Mouse (Mus musculus): ENCODE measurements around the gene Nob1. TPM values are rescaled to one million over a fixed set of nuclear protein-coding genes. Genes with fewer than 3 reads are reported as not detected.

Nob1 gene
- polyA plus RNA-seq, 1 experiment from 2014 or later: 80.3 TPM

DNA sequence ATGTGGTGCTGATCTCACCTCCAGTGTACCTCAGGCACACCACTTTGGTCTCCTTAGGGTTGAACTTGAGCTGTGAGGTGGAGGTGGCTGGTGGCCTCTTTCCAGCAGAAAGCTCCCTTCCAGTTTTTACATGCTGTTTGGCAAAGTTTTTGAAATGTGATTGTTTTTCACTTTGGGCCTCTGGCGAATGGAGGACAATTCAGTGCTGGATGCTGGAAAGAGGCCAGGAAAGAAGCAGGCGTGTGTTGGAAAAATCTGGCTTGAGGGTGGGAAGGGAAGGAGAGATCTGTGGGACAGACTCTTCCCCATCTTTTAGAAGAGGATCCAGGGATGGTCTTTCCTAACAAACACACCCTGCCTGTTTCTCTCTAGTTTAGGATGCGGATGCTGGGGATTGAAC, 19.8 kb upstream of the Nob1 start:
- H3K4me3 ChIP-seq (ENCODE audit: low read depth, low read length): no peak overlapping the region
- ATAC-seq (ENCODE audit: low FRiP score) (no peak), DNase-seq (ENCODE audit: low spot score) (no peak)
- WGBS: 95% methylated on average over 3 of the region's 3 CpGs
- H3K27ac ChIP-seq (ENCODE audit: low read depth, low read length): no peak overlapping the region
- no peak overlapping the region for H3K4me2 ChIP-seq (replicated peaks; ENCODE audit: low read depth, low read length)
- H3K9ac ChIP-seq (ENCODE audit: low read depth, low read length): no peak overlapping the region
- H3K27me3 ChIP-seq (ENCODE audit: control insufficient read depth, insufficient read depth, low read length): no peaks in the 10 kb centered on the region
- H3K9me3 ChIP-seq (ENCODE audit: control insufficient read depth, low read length): no peaks in the 10 kb centered on the region
- no peaks in the 10 kb centered on the region for H3K36me3 ChIP-seq (ENCODE audit: control insufficient read depth, insufficient read depth, low read length)
- H3K4me1 ChIP-seq (replicated peaks; ENCODE audit: control insufficient read depth, insufficient read depth, low read length): no peaks in the 10 kb centered on the region

- Histone ChIP-seq H3K4me2 (replicated peaks; ENCODE audit: low read depth, low read length) (no peak overlapping the region), H3K4me1 (replicated peaks; ENCODE audit: control insufficient read depth, insufficient read depth, low read length) (peaks cover 2% of the 10 kb centered on the region; the same call in 1 of the 2 replicates), H3K4me3 (ENCODE audit: low read depth, low read length) (no peak overlapping the region), H3K9me3 (ENCODE audit: control insufficient read depth, low read length) (no peaks in the 10 kb centered on the region), H3K27me3 (ENCODE audit: control insufficient read depth, insufficient read depth, low read length) (no peaks in the 10 kb centered on the region), H3K27ac (ENCODE audit: low read depth, low read length) (no peak overlapping the region), H3K36me3 (ENCODE audit: control insufficient read depth, insufficient read depth, low read length) (no peaks in the 10 kb centered on the region), H3K9ac (ENCODE audit: low read depth, low read length) (no peak overlapping the region)
- DNase-seq (ENCODE audit: low spot score) (no peak), ATAC-seq (ENCODE audit: low FRiP score) (no peak)
- 91% methylated on average over 3 of the region's 3 CpGs for WGBS
Observed at GRCm38 (mm10) chr8:107439880-107440625, 15.2 kb upstream of the Nob1 start.

- H3K9me3 ChIP-seq (ENCODE audit: control insufficient read depth, low read length): no peaks in the 10 kb centered on the region
- no peaks in the 10 kb centered on the region for H3K27me3 ChIP-seq (ENCODE audit: control insufficient read depth, insufficient read depth, low read length)
- H3K27ac ChIP-seq (ENCODE audit: low read depth, low read length): no peak overlapping the region
- 0 out of 2 replicates have a peak overlapping the region, but pooled peaks have one; percentile 7 for H3K9ac ChIP-seq (ENCODE audit: low read depth, low read length)
- H3K4me3 ChIP-seq (ENCODE audit: low read depth, low read length): no peak overlapping the region
- ATAC-seq (ENCODE audit: low FRiP score) (no peak), DNase-seq (ENCODE audit: low spot score) (no peak)
- 73% methylated on average over 2 of the region's 2 CpGs for WGBS
- no peaks in the 10 kb centered on the region for H3K36me3 ChIP-seq (ENCODE audit: control insufficient read depth, insufficient read depth, low read length)
- no peak overlapping the region for H3K4me2 ChIP-seq (replicated peaks; ENCODE audit: low read depth, low read length)
- peaks cover 2% of the 10 kb centered on the region; the same call in 1 of the 2 replicates for H3K4me1 ChIP-seq (replicated peaks; ENCODE audit: control insufficient read depth, insufficient read depth, low read length)
Observed at GRCm38 (mm10) chr8:107437711-107438110, 12.9 kb upstream of the Nob1 start.

- ATAC-seq (ENCODE audit: low FRiP score) (peak; percentile 58; the same call in 1 of the 2 replicates), DNase-seq (ENCODE audit: low spot score) (no peak)
- Histone ChIP-seq H3K27ac (ENCODE audit: low read depth, low read length) (peak overlapping the region; percentile 76; the same call in 1 of the 2 replicates), H3K9ac (ENCODE audit: low read depth, low read length) (peak overlapping the region; percentile 82), H3K9me3 (ENCODE audit: control insufficient read depth, low read length) (no peaks in the 10 kb centered on the region), H3K4me2 (replicated peaks; ENCODE audit: low read depth, low read length) (peak overlapping the region; percentile 74), H3K4me3 (ENCODE audit: low read depth, low read length) (peak overlapping the region; percentile 84), H3K36me3 (ENCODE audit: control insufficient read depth, insufficient read depth, low read length) (no peaks in the 10 kb centered on the region), H3K27me3 (ENCODE audit: control insufficient read depth, insufficient read depth, low read length) (no peaks in the 10 kb centered on the region), H3K4me1 (replicated peaks; ENCODE audit: control insufficient read depth, insufficient read depth, low read length) (peaks cover 2% of the 10 kb centered on the region; the same call in 1 of the 2 replicates)
- 12% methylated on average over 16 of the region's 16 CpGs for WGBS
Observed at GRCm38 (mm10) chr8:107436841-107437421, 12.1 kb upstream of the Nob1 start.

- H3K4me3 ChIP-seq (ENCODE audit: low read depth, low read length): peak within 1 kb of the TSS; percentile 84
- DNase-seq (ENCODE audit: low spot score): peak; percentile 84
- peaks cover 2% of the 10 kb centered on the region; the same call in 1 of the 2 replicates for H3K4me1 ChIP-seq (replicated peaks; ENCODE audit: control insufficient read depth, insufficient read depth, low read length)
- H3K4me2 ChIP-seq (replicated peaks; ENCODE audit: low read depth, low read length): peak within 1 kb of the TSS; percentile 74
- H3K9ac ChIP-seq (ENCODE audit: low read depth, low read length): peak within 1 kb of the TSS; percentile 82
- WGBS: under 1% methylated on average over 49 of the region's 81 CpGs
- no peaks in the 10 kb centered on the region for H3K36me3 ChIP-seq (ENCODE audit: control insufficient read depth, insufficient read depth, low read length)
- no peaks in the 10 kb centered on the region for H3K9me3 ChIP-seq (ENCODE audit: control insufficient read depth, low read length)
- no peaks in the 10 kb centered on the region for H3K27me3 ChIP-seq (ENCODE audit: control insufficient read depth, insufficient read depth, low read length)
- peak within 1 kb of the TSS; percentile 76 for H3K27ac ChIP-seq (ENCODE audit: low read depth, low read length)
- ATAC-seq (ENCODE audit: low FRiP score): peak; percentile 88
Observed at GRCm38 (mm10) chr8:107435962-107436831, 11.3 kb upstream of the Nob1 start, which contains the start of gene Wwp2. Gene Wwp2 (plus strand): TSS chr8:107436365.

DNA sequence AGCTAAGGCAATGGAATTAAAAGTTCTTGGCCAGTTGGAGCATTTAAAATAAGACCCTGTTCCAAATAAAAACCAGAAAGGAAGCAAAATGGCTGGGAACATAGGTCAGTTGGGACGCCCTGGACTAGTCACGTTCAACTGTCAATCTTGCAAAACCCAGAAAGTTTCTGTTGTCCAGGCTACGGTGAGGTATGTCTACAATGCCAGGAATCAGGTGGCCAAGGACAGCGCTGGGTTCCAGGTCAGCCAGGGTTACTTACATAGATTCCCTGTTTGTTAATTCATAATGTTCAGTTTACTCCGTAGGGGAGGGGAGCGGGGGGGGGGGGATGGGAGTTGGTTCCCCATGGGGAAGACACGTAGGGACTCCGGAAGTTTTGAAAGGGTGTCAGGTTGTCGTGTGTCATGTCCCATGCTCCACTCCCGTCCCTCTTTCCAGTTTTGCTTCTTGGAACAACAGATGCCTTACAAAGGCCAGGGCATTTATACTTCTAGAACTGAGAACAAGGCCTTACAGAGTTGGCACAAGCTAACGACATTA, 10.6 kb upstream of the Nob1 start:
- 0 out of 2 replicates have a peak, but pooled peaks have one; percentile 29 for ATAC-seq (ENCODE audit: low FRiP score)

DNA sequence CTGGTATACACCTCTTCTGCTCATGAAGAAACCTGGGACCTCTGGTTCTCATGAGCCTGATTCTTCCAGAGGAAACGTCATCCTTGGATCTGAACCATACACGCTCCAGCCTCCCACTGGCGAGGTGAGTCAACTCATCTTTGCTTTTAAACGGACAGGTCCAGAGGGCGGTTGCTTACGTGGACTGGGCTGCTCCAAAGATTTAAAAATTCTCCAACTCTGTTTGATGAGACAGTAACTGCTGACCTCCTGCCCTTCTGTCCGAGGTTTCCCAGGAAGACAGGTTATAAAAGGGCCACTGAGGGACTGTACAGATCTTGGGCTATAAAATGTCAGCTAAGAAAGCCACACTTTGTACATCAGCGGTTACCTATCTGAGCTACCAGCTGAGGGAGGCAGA, 6.0 kb upstream of the Nob1 start:
- DNase-seq (ENCODE audit: low spot score) (no peak), ATAC-seq (ENCODE audit: low FRiP score) (no peak)
- WGBS: 87% methylated on average over 8 of the region's 8 CpGs
- Histone ChIP-seq H3K4me1 (replicated peaks; ENCODE audit: control insufficient read depth, insufficient read depth, low read length) (no peaks in the 10 kb centered on the region), H3K9ac (ENCODE audit: low read depth, low read length) (no peak overlapping the region), H3K9me3 (ENCODE audit: control insufficient read depth, low read length) (no peaks in the 10 kb centered on the region), H3K27ac (ENCODE audit: low read depth, low read length) (no peak overlapping the region), H3K4me3 (ENCODE audit: low read depth, low read length) (no peak overlapping the region), H3K27me3 (ENCODE audit: control insufficient read depth, insufficient read depth, low read length) (no peaks in the 10 kb centered on the region), H3K36me3 (ENCODE audit: control insufficient read depth, insufficient read depth, low read length) (no peaks in the 10 kb centered on the region), H3K4me2 (replicated peaks; ENCODE audit: low read depth, low read length) (no peak overlapping the region)

More for the DNA sequence above, 10.6 kb upstream of the Nob1 start:
- peak overlapping the region; percentile 82 for H3K9ac ChIP-seq (ENCODE audit: low read depth, low read length)
- DNase-seq (ENCODE audit: low spot score): no peak
- H3K27me3 ChIP-seq (ENCODE audit: control insufficient read depth, insufficient read depth, low read length): no peaks in the 10 kb centered on the region
- peak overlapping the region; percentile 84 for H3K4me3 ChIP-seq (ENCODE audit: low read depth, low read length)
- no peaks in the 10 kb centered on the region for H3K9me3 ChIP-seq (ENCODE audit: control insufficient read depth, low read length)
- peaks cover 2% of the 10 kb centered on the region; the same call in 1 of the 2 replicates for H3K4me1 ChIP-seq (replicated peaks; ENCODE audit: control insufficient read depth, insufficient read depth, low read length)
- H3K27ac ChIP-seq (ENCODE audit: low read depth, low read length): no peak overlapping the region
- WGBS: 32% methylated on average over 10 of the region's 11 CpGs
- H3K36me3 ChIP-seq (ENCODE audit: control insufficient read depth, insufficient read depth, low read length): no peaks in the 10 kb centered on the region
- H3K4me2 ChIP-seq (replicated peaks; ENCODE audit: low read depth, low read length): peak overlapping the region; percentile 74

GRCm38 (mm10) chr8:107425230-107425597, 363 bp upstream of the Nob1 start:
- Histone ChIP-seq H3K4me3 (ENCODE audit: low read depth, low read length) (no peak overlapping the region), H3K9me3 (ENCODE audit: control insufficient read depth, low read length) (no peaks in the 10 kb centered on the region), H3K4me1 (replicated peaks; ENCODE audit: control insufficient read depth, insufficient read depth, low read length) (no peaks in the 10 kb centered on the region), H3K27me3 (ENCODE audit: control insufficient read depth, insufficient read depth, low read length) (no peaks in the 10 kb centered on the region), H3K9ac (ENCODE audit: low read depth, low read length) (no peak overlapping the region), H3K27ac (ENCODE audit: low read depth, low read length) (no peak overlapping the region), H3K4me2 (replicated peaks; ENCODE audit: low read depth, low read length) (no peak overlapping the region), H3K36me3 (ENCODE audit: control insufficient read depth, insufficient read depth, low read length) (0 out of 2 replicates have a peak, but pooled peaks cover 3% of the 10 kb centered on the region)
- DNase-seq (ENCODE audit: low spot score) (no peak), ATAC-seq (ENCODE audit: low FRiP score) (0 out of 2 replicates have a peak, but pooled peaks have one; percentile 21)
- 46% methylated on average over 8 of the region's 8 CpGs for WGBS

Data from hindbrain, embryonic 11.5 days (tissue).